Mouse (Mus musculus) testis, postnatal 14 days (tissue): ENCODE measurements around the gene Rdh19.
"Not testable (repeated sequence)": the region's sequence is repeated elsewhere in the genome, so short reads cannot be mapped to it uniquely, and the experiment has no call there.

Experiments
- DNase-seq: peaks from one replicate; pipeline ENCODE4 v3.0.0; 2021; ENCODE audit warnings: low spot score

The Rdh19 gene

DNA sequence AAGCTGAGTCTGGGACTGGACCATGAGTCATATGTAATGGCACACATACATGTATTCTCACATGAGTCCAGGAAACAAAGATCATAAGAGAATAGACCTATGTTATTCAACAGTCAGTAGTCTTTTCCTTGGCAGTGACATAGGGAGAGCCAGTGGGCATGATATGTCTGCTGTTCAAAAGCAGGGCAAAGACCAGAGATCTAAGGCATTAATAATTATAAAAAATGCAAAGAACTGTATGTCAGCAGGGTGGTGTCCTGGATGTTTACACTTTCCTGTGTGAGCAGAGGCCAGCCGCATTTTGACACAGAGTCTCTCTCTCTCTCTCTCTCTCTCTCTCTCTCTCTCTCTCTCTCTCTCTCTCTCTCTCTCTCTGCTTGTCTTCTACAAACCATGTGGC lies at the start of gene Rdh19:
Gene Rdh19, plus strand, starts transcription at position 301 of the 400 bp plus-strand sequence.
- no peak for DNase-seq

DNA sequence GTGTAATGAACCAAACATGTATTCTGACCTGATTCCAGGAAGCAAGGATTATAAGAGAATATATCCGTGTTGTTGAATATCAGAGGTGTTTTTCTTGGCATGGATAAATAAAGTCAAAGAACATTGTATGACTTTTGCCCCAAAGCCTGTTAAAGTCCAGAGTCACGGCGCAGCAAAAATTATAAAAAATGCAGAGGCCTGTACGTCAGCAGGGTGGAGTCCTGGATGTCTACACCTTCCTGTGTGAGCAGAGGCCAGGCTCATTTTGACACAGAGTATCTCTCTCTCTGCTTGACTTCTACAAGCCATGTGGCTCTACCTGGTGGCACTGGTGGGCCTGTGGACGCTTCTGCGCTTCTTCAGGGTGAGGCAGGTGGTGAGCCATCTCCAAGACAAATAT lies 48.8 kb upstream of the Rdh19 start, which contains the start of gene Rdh16:
Gene Rdh16, plus strand, starts transcription at position 262 of the 400 bp plus-strand sequence.
- DNase-seq = no peak

GRCm38 (mm10) chr10:127801612-127802011 lies 48.1 kb upstream of the Rdh19 start:
- DNase-seq = no peak

DNA sequence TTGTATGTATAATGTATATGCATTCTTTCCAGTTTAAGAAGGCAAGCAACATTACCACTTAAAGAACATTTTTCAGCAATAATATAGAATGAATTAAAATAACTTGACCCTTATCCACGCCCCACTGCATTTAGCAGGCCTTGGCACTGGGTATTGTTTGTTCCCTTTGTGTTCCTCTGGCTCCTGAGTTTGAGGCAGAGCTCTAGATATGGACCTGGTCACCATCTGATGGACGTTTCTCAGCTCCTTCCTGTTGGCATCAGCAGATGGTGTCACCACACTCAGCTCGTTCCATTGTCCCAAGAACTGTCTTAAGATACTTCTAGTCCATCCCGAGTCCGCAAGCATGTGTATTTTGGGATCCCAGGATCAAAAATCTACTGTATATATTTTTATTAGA lies 47.5 kb upstream of the Rdh19 start:
- no peak for DNase-seq

GRCm38 (mm10) chr10:127804416-127804815 lies 45.3 kb upstream of the Rdh19 start:
- DNase-seq = no peak

DNA sequence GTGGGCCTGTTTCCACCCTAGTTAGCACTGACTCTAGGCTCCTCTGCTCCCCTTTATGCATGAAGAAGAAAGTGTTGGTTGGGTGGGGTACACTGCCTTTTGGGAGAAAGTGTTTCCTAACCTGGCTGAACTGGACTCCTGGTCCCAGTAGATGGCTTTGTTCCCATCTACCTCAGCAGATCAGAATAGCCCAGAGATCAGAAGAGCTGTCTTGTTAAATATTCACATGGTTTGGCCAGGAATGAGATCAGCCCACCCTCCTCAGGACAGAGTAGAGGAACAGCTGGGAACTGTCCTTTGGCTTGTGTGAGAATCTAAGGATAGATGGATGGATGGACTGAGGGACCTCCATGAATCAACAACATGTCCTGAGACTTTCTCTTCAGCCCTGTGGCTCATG lies 33.8 kb upstream of the Rdh19 start:
- DNase-seq = no peak

DNA sequence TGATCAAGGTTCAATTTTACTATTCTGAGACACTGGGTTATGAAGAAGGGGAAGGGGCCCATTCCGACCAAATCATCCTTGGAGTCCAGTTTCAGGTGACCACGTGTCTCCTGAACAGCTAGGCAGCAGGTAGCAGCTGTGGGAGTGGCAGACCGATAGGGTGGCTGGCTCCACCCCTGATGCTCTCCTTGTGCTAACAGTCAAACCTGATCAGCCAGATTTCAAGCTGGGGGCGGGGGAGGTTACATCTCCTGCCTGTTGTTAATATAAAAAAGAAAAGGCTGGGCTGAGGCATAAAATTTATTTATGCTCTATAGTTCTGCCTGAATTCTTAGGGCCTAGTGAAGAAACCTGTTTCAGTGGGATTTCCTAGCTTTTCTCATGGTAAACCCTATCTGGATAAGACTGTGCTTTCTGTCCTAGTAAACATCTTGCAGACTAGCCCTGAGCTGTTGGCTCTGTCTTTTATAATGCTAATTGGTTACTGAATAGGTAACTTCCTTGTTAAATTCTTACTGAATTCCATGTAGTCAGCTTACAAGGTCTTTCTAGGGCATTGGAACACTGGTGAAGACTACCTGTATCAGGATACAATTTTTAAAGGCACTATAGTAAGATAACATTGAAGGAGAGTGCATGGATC lies 32.3 kb upstream of the Rdh19 start:
- not testable (repeated sequence) for DNase-seq

DNA sequence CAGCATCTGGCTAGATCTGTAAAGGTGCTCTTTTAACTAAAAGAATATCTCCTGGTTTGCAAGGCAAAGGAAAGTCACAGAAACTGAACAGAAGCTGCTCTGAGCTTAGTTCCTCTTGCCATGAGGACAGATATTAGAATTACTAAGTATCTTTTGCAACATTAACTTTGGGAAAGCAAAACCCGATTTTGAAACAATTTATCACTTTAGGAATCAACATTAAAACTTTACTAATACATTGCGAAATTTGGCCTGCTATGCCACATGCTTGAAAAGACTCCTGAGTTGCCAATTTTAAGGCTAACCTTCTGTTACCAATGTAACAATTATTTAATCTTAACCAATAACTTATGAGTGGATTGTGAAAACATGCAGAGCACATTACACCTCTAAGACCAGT lies 27.9 kb upstream of the Rdh19 start:
- DNase-seq = not testable (repeated sequence)

GRCm38 (mm10) chr10:127825386-127825785 lies 24.3 kb upstream of the Rdh19 start:
- peak; percentile 18 for DNase-seq

- DNase-seq = no peak
Measured at GRCm38 (mm10) chr10:127829121-127829520, 20.6 kb upstream of the Rdh19 start.

GRCm38 (mm10) chr10:127834186-127834585 lies 15.5 kb upstream of the Rdh19 start:
- DNase-seq = not testable (repeated sequence)

DNA sequence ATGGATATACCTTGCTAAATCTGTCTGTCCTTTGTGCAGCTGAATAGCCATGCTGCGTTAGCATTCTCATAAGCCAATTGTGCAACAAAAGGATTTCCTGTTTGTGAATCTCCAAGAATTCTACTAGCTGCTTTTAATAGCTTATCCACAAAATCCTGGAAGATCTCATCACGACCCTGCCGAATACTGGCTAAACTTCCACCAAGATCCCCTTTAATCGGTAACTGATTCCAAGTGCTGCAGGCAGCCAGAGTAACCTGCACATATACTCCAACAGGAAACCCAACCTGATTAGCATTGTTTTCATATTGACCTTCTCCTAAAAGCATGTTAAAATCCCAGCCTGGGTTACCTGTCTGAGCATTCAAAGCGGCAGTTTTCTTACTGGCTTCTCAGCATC lies 14.4 kb upstream of the Rdh19 start:
- no peak for DNase-seq

- not testable (repeated sequence) for DNase-seq
Measured at GRCm38 (mm10) chr10:127837793-127838192, 11.9 kb upstream of the Rdh19 start.

- no peak for DNase-seq
Measured at GRCm38 (mm10) chr10:127838539-127838938, 11.2 kb upstream of the Rdh19 start.

DNA sequence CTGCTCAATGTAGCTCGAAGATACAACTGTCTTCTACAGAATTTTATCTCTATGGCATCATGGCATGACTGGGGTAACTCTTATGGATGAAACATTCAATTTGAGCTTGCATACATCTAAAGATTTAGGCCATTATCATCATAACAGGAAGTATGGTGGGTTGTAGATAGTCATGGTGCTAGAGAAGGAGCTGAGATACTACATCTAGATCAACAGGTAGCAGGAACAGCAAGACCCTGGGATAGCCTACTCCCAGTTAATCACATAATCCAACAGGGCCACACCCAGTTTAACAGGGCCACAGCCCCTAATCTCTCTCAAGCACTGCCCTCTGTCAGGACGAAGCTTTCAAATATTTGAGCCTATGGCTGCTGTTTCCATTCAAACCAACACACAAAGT lies 9.0 kb upstream of the Rdh19 start:
- no peak for DNase-seq

DNA sequence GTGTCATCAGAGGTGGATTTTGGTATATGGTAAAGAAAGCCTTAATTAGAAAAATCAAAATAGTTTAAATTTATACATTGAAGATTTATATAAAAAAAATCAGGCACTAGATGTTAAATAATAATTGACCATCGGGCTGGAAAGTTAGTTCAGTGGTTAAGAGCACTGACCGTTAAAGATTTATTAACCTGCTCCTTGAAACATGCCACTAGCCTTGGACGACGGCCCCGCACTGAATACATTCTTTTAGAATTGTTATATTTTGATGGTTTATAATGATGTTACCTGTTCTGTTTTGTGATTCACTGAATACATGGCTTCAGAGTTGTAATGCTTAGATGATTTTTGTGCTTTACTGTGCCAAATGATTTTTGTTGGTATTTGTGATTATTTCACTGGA lies 3.8 kb upstream of the Rdh19 start:
- DNase-seq = not testable (repeated sequence)

- DNase-seq = no peak
Measured at GRCm38 (mm10) chr10:127848089-127848488, 1.6 kb upstream of the Rdh19 start.

DNA sequence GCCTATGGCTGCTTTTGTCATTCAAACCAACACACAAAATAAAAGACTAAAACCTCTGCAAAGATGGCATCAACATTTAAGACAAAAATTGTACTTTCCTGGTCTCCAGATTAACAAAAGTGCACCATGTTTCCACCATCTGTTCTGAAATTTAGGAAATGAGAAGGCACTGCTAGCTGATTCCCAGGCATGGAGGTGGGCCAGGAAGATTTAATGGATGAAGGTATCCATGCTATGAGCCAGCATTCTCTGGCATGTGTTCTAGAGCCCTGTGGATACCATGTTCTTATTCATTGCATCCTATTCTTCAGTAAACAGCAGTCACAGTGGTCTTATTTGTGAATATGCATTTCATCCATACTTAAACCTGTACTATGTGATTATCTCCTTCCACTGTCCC lies 6.6 kb downstream of the Rdh19 start:
- DNase-seq = no peak

DNA sequence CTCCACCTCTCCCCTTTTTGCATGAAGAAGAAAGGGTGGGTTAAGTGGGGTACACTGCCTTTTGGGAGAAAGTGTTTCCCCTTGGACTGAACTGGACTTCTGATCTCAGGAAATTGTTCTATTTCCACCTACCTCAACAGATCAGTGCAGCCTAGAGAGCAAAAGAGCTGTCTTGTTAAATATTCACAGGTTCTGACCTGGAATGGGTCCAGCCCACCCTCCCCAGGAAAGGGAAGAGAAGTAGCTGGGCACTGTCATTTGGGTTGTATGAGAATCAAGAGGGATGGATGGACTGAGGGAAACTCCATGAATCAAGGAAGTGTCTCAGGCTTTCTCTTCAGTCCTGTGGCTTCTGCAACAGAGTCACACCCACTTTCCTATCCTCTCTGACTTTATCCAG lies 15.2 kb downstream of the Rdh19 start:
- DNase-seq = no peak

GRCm38 (mm10) chr10:127866232-127866631 lies 16.5 kb downstream of the Rdh19 start, which contains the start of gene Rdh16f2:
Gene Rdh16f2 (plus strand): TSS chr10:127866474.
- no peak for DNase-seq

- no peak for DNase-seq
Measured at GRCm38 (mm10) chr10:127872484-127872883, 22.8 kb downstream of the Rdh19 start.

DNA sequence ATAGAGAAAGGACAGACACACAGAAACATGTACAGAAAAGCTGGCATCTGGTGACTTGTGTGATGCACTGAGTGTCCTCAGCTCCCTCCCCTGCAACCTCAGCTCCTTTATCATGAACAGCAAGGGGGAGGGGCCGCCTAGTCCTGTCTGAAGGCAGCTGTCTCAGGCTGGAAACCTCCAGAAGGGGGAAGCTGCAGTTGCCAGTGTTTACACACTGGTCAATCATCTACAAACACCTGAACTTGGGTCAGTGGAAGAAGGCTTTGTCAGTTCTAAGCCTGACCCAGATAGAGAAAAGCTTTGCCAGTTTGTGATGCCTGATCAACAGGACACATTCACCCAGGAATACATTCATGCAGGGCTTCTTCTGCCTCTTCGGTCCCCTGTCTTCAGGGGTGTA lies 28.0 kb downstream of the Rdh19 start:
- DNase-seq = no peak

DNA sequence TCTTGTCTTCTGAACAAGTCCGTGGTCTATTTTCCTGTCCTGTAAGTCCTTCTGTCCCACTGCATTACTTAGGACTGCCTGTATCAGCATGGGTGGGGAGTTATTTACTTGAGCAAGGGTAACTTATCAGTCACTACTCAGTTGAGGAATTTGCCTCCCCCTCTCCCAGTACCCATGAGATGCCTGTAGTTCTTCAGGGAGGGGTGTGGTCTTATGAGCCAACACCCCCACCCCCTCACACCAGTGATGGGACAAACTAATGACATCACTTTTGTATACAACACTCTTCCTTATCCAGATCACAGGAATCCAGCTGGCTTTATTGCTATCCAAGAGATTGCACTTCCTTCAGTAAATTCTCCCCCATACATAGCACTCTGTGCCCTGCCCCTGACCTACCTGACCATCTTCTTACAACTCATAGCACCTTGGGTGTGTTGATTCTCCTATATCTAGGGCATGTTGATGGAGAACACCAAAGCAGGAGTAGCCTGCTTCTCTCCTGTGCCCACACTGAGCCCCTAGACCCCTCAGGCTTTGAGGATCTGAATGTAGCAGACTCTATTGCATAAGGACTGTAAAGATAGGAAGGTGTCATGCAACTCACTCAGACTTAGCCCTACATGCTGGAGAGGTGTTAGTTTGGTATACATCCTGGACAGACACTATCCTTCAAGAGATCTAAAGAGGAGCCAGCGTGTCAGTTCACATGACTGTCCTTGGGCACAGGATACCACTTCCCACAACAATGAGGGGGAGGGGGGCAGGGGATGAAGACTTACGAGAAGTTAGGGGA lies 28.7 kb downstream of the Rdh19 start:
- DNase-seq = no peak
